Mouse (Mus musculus) intestine, embryonic 15.5 days (tissue): ENCODE results near the gene Max. TPM values are rescaled to one million over a fixed set of nuclear protein-coding genes. Genes with fewer than 3 reads are reported as not detected.

Experiments used
- ATAC-seq: fragments of 200-750 bp; cut with Nextera tagmentation; 2 replicates; pipeline ENCODE4 v1.8.0; 2017; ENCODE audit warnings: moderate TSS enrichment, moderate library complexity
- H3K27ac ChIP-seq: fragments of 300-500 bp; sonication (generic); 2 replicates; pipeline ENCODE4 v1.5.1; 2015; ENCODE audit warnings: mild to moderate bottlenecking, inconsistent platforms
- H3K27me3 ChIP-seq: fragments of 300-500 bp; sonication (generic); replicated peaks from 2 replicates; pipeline ENCODE4 v1.6.1; 2015; ENCODE audit warnings: inconsistent platforms
- H3K36me3 ChIP-seq: fragments of 300-500 bp; sonication (generic); 2 replicates; pipeline ENCODE4 v1.6.1; 2015; ENCODE audit warnings: inconsistent platforms
- H3K4me1 ChIP-seq: fragments of 300-500 bp; sonication (generic); replicated peaks from 2 replicates; pipeline ENCODE4 v1.6.1; 2015; ENCODE audit warnings: inconsistent platforms
- H3K4me2 ChIP-seq: fragments of 300-500 bp; sonication (generic); replicated peaks from 2 replicates; pipeline ENCODE4 v1.6.1; 2015; ENCODE audit warnings: mild to moderate bottlenecking, inconsistent platforms
- H3K4me3 ChIP-seq: fragments of 300-500 bp; sonication (generic); replicated peaks from 2 replicates; pipeline ENCODE4 v1.5.1; 2015; ENCODE audit warnings: inconsistent platforms
- H3K9ac ChIP-seq: fragments of 300-500 bp; sonication (generic); 2 replicates; pipeline ENCODE4 v1.6.1; 2015; ENCODE audit warnings: inconsistent platforms
- H3K9me3 ChIP-seq: fragments of 300-500 bp; sonication (generic); 2 replicates; pipeline ENCODE4 v1.6.1; 2016; ENCODE audit warnings: inconsistent platforms
- WGBS: fragments of 180-500 bp; shearing (Covaris S2); methylation state at CpG from one replicate; pipeline ENCODE4 v1.1.7; 2015; 5-methylcytosine and 5-hydroxymethylcytosine counted together
- polyA plus RNA-seq: library from polyadenylated mRNA; unstranded; fragments of >200 nt; fragmentation: Nextera tagmentation; extraction: Ambion mirVana; gene quantifications from 2 replicates; pipeline ENCODE4 v1.2.1, GENCODE M21; 2015

Max gene
- polyA plus RNA-seq, 1 experiment from 2014 or later = 13.1 TPM

DNA sequence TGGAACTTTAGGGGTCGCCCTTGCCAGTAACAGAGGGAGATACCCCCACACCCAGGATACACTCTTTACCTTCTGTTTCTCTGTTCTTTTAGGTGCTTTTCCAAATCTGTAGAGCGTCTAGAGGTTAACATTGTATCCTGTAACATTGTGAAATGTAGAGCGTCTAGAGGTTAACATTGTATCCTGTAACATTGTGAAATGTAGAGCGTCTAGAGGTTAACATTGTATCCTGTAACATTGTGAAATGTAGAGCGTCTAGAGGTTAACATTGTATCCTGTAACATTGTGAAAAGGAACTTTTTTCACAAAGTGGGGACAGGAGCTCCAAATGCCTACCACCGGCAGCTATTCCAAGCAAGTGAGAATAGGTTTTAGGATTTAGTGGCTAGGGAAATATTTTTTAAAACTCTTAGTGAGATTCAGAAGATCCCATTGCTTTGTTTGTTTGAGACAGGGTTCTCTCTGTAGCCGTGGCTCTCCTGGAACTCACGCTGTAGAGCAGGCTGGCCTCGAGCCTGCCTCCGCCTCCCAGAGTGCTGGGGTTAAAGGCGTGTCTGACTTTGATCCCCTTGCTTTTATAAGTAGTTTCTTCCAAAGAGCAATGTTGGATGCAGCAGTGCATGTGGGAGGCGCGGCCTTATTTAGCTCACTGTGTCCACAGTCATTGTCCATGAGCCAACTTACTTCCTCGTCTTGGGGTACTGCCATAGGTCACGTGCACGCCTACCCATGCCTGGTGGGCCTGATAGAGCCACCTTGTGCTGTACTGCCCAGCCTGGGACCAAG is 68.9 kb downstream of the Max start:
- Histone ChIP-seq H3K27ac (no peak overlapping the region), H3K36me3 (no peaks in the 10 kb centered on the region), H3K9ac (no peak overlapping the region), H3K27me3 (no peaks in the 10 kb centered on the region), H3K4me1 (no peaks in the 10 kb centered on the region), H3K9me3 (no peaks in the 10 kb centered on the region), H3K4me2 (no peak overlapping the region), H3K4me3 (no peak overlapping the region)
- 87% methylated on average over 16 of the region's 16 CpGs for WGBS
- ATAC-seq = peak; percentile 66; the same call in 1 of the 2 replicates

DNA sequence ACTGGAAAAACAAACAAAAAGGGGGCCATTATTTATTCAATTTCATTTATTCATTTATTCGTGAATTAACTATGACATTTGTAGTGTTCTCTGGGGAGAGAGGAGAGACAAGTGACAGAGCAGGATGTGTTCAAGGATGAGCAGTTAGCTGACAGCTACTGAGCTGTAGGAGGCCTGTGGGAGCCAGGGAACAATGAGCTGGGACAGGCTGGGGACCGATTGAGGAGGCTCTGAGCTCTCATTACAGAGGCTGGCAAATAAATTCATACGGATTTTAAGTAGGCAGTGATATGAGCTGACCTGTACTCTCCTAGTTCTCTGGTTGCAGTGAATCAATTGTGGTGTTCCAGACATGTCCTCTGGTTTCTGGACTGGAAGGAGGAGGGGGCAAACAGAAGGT is 70.8 kb downstream of the Max start:
- 76% methylated on average over 3 of the region's 3 CpGs for WGBS
- ATAC-seq = no peak

GRCm38 (mm10) chr12:76889404-76890184 is 72.4 kb downstream of the Max start:
- no peak overlapping the region for H3K4me2 ChIP-seq
- H3K9ac ChIP-seq = no peak overlapping the region
- no peaks in the 10 kb centered on the region for H3K4me1 ChIP-seq
- WGBS = 90% methylated on average over 11 of the region's 11 CpGs
- no peaks in the 10 kb centered on the region for H3K36me3 ChIP-seq
- H3K27me3 ChIP-seq = no peaks in the 10 kb centered on the region
- H3K27ac ChIP-seq = no peak overlapping the region
- 0 out of 2 replicates have a peak, but pooled peaks have one; percentile 40 for ATAC-seq
- H3K9me3 ChIP-seq = no peaks in the 10 kb centered on the region
- H3K4me3 ChIP-seq = no peak overlapping the region

More for the DNA sequence above, 70.8 kb downstream of the Max start:
- Histone ChIP-seq H3K4me3 (no peak overlapping the region), H3K4me2 (no peak overlapping the region), H3K36me3 (no peaks in the 10 kb centered on the region), H3K27me3 (no peaks in the 10 kb centered on the region), H3K9me3 (no peaks in the 10 kb centered on the region), H3K27ac (no peak overlapping the region), H3K9ac (no peak overlapping the region), H3K4me1 (no peaks in the 10 kb centered on the region)

- H3K27me3 ChIP-seq = no peaks in the 10 kb centered on the region
- no peak overlapping the region for H3K9ac ChIP-seq
- no peak for ATAC-seq
- H3K36me3 ChIP-seq = no peaks in the 10 kb centered on the region
- no peak overlapping the region for H3K4me2 ChIP-seq
- no peak overlapping the region for H3K4me3 ChIP-seq
- 95% methylated on average over 12 of the region's 12 CpGs for WGBS
- H3K9me3 ChIP-seq = no peaks in the 10 kb centered on the region
- no peak overlapping the region for H3K27ac ChIP-seq
- peaks cover 4% of the 10 kb centered on the region; the same call in 1 of the 2 replicates for H3K4me1 ChIP-seq
These were observed 74.1 kb downstream of the Max start for GRCm38 (mm10) chr12:76887941-76888340.

Other genes starting within 250 kb of the Max start
- gene Churc1, start 196.7 kb downstream of the Max start, polyA plus RNA-seq = 107 and 147 TPM in 2 replicates
- gene Fntb, start 196.6 kb downstream of the Max start, polyA plus RNA-seq = 30.1 and 30.7 TPM in 2 replicates
- 81.9 and 89.6 TPM in 2 replicates for gene Gpx2, start 166.6 kb downstream of the Max start, polyA plus RNA-seq
- 20.3 and 20.8 TPM in 2 replicates for gene Rab15, start 139.3 kb downstream of the Max start, polyA plus RNA-seq